Mouse (Mus musculus) E14TG2a.4 (cell line): ENCODE results near the gene Bmpr2.

Experiments used
- CTCF ChIP-seq: conservative IDR thresholded peaks from 2 replicates; pipeline ENCODE4 v1.5.1; 2014; ENCODE audit warnings: low read length
- POU5F1 ChIP-seq: IDR thresholded peaks from 2 replicates; pipeline ENCODE4 v1.6.1; 2014; ENCODE audit warnings: low read length, borderline replicate concordance

GRCm38 (mm10) chr1:59886899-59887298, 123.7 kb downstream of the Bmpr2 start:
- TF ChIP-seq CTCF = no peak
- TF ChIP-seq POU5F1 = no peak
